Mouse (Mus musculus): ENCODE measurements around the gene Atxn2.

Gene Atxn2

DNA sequence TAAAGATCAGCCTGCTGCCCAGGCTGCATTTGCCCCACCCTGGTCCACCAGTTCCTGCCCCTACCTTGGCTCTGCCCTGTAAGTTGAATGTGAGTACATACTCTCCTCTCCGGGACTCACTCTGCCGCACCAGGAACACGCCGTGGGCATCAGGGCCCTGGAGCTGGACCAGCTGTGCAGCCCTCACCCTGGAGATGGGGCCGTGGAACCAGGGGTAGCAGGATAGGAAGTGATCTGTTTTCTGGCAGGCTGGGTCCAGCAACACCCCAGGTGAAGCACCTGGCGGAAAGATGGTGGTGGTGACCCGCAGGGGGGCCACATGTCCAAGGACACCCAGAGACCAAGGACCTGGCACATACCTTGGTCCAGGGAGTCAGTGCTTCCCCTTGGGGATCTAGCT is 107.3 kb downstream of the Atxn2 start:
- DNase-seq, result no peak

- DNase-seq, result no peak
These were observed 107.7 kb downstream of the Atxn2 start for GRCm38 (mm10) chr5:121818862-121819261.

- DNase-seq, result no peak
These were observed 108.4 kb downstream of the Atxn2 start for GRCm38 (mm10) chr5:121819559-121819958.

GRCm38 (mm10) chr5:121820161-121820560 is 109.0 kb downstream of the Atxn2 start:
- DNase-seq, result no peak

- DNase-seq, result no peak
These were observed 109.5 kb downstream of the Atxn2 start for GRCm38 (mm10) chr5:121820657-121821056.

DNA sequence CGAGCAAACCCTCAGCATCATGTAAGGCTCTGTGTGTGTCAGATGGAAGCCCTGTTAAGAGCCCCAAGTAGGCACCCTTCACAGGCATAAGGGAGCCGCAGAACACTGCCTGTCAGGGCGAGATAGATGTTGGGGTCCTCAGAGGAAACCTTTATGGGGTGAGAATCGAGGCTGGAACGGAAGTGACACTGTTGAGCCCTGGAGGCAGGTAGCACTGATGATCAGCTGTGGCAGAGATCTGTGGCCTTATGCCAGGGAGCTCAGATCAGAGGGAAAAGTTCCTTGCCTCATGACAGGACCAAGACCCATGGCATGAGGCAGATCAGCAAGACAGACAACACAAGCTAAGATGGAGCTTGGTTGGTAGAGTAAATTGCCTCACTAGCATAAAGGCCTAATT is 110.0 kb downstream of the Atxn2 start:
- DNase-seq, result no peak

DNA sequence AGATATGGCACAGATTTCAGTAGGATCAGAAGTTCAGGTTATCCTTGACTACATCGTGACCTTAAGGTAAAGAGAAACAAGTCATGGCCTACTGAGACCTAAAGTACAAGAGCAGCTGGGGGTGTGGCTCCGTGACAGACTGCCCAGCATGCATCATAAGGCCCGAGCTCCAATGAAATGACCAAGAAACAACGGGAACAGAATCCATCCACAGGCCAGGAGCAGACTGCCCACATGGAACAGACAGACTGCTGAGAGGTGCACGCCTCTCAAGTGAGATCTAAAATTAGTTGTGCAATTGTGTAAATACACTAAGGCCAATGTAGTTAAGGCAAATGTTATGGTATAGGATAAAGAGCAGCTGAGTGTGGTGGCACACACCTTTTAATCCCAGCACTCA is 110.4 kb downstream of the Atxn2 start:
- DNase-seq, result no peak

DNA sequence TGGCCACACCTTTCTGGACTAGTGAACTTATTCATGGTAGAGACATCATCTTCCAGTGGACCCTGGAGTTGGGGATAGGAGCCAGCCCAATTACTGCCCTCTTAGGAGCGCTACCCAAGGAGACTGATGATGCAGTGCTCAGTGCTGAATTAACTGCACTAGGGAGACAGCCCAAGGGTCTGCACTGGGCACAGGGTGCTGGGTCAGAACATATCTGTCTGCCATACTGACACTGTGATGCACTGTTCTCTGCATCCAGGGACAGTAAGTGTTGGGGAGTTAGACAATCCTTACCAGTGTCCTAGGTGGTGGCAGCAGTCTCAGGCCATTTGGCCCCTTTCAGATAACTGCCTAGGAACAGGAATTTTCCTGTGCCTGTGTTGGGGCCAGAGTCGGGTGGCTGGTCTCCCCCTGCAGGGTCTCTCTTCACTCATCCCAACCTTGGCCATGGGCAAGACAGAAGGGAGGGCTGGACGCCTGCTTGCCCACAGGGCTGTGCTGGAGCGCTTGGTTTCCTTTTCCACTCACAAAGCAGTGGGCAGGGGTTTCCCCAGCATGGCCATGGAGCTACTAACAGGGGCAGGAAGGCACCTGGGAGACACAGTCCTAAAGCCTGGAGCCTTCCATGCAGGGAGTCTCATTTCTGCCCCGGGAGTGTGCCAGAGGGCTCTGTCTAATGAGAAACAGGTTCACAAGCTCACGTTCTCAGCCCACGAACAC is 111.8 kb downstream of the Atxn2 start:
- DNase-seq, result no peak

DNA sequence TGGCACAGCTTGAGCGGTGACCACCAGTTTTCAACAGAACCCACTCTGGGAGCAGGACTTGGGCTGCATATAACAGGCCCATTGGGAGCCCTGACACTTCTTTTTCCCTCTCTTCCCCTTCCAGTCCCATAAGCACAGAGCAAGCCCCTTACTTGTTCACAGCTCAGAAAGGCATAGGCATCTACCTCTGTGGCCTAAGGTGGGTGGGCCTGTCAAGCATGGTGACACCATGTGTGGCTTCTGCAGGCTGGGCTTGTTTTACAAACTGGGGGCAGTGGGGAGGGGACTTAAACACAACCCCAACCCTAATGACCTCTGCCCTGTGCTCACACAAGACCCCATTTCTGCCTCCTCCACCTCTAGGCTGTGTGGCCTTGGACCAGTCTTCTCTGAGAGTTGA is 112.5 kb downstream of the Atxn2 start:
- DNase-seq, result no peak

DNA sequence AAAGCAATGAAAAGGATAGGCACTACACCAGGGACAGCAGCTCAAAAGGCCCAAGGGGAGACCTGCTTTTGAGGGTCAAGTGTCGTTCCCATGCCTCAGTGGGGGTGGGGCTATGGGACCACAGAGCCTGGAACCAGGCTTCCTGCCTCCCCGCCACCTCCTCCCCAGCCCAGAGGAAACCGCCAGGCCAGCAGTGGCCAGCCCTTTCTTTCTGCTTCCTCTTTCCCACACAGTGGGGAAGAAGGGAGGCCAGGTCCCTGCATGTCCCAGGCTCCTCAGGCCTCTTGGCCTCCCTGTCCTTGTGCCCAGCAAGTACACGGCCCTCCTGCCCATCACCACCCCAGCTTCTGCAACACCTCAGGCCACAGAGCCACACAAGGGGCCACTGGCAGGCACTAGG is 113.0 kb downstream of the Atxn2 start:
- DNase-seq, result peak; percentile 58

GRCm38 (mm10) chr5:121825606-121826005 is 114.5 kb downstream of the Atxn2 start:
- no peak for DNase-seq

GRCm38 (mm10) chr5:121827876-121828275 is 116.7 kb downstream of the Atxn2 start:
- DNase-seq, result no peak

GRCm38 (mm10) chr5:121828491-121829432 is 117.6 kb downstream of the Atxn2 start:
- no peak for DNase-seq

DNA sequence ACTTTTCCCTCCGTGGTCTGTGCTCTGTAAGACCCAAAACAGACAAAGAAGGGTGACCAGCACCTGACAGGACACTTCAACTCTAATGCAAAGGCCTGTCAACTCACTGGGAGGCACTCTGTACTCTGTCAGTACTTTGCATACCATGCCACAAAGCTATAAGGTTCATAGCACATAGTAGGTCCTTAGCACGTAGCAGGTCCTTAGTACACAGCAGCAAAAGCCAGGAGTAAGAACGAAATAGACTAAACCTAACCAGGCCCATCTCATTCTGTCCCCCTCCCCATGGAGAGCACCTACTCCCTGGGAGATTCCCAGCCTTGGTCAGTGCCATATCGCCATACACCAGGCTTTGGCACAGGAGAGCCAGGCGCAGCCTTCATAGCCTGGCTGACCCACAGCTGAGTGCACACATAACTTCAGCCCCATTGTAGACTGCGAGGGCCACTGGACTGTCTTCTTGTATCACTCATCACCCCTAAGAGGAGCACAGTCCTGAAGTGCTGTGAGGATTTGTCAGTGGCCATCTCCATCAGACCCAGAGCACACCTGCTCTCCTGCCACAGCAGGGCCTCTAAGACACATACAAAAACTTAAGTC is 120.0 kb downstream of the Atxn2 start:
- DNase-seq, result no peak

DNA sequence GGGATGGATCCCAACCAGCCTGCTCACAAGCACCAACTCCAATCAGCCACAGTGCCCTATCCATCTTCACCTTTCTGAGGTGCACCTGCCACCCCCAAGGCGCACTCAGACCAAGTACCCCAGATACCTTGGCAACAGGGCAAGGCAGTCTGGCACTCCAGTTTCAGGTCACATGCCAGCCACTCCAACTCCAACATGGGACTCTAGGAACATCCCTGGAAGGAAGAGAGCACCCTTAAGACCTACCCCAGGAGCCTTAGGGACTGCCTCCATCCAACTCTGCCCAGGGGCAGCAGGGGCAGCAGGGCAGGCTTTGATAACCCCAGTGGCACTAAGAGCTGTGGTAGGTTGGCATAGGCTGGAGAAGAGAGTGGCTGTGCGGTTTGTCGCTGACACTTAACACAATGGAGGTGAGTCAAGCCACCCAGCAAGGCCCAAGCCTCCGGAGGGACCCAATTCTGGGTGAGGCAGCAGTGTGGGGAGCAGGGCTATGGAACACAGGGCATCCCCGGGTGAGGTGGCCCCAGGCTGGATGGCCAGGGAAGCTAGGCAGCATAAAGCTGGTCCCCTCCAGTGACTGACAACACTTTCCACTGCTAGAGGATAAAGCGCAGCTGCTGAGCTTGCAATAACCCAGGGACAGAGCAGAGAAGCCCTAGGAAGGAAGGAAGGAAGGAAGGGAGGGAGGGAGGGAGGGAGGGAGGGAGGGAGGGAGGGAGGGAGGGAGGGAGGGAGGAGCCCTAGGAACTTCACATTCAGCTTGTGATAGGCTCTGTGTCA is 121.4 kb downstream of the Atxn2 start:
- DNase-seq, result no peak

GRCm38 (mm10) chr5:121833159-121833558 is 122.0 kb downstream of the Atxn2 start:
- no peak for DNase-seq

GRCm38 (mm10) chr5:121833572-121834240 is 122.6 kb downstream of the Atxn2 start:
- DNase-seq, result peak; percentile 92

GRCm38 (mm10) chr5:121834241-121834606 is 123.1 kb downstream of the Atxn2 start:
- no peak for DNase-seq

GRCm38 (mm10) chr5:121834991-121835747 is 124.0 kb downstream of the Atxn2 start:
- no peak for DNase-seq

DNA sequence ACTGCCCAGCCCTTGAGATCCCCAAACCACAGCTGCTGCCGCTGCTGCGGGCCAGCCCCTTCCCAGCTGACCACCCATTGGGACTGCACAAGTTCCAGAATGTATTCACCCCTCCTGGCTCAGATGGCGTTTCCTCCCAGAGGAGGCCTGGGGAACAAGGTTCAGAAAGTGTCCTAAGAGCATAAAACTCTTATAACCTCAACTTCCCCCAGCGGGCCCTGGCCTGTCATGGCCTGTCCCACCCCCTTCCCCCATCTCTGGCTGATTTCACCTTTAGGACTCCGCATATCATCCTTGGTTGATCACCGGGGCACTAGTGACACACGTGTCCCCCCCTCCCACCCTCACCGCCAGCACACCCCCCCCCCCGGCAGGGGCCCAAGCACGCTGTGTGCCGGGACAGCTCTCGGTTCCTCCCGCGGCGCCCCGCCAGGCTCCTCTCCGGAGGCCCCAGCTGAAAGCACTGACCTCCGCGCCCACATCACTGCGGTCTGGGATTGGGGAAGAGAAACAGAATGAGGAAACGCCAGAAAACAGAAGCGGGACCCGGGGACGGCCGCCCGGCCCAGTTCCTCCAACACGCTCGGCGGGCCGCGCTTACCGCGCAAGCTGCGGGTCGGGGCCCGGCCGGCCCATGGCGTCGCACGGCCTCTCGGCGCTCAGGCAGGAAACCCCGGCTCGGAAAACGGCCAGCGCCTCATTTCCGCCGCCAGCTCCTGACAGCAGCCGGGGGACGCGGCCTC is 125.0 kb downstream of the Atxn2 start:
- DNase-seq, result peak; percentile 58
